Mouse (Mus musculus): ENCODE results near the gene Phykpl.
"Not testable (repeated sequence)": the region's sequence is repeated elsewhere in the genome, so short reads cannot be mapped to it uniquely, and the experiment has no call there.

The Phykpl gene

DNA sequence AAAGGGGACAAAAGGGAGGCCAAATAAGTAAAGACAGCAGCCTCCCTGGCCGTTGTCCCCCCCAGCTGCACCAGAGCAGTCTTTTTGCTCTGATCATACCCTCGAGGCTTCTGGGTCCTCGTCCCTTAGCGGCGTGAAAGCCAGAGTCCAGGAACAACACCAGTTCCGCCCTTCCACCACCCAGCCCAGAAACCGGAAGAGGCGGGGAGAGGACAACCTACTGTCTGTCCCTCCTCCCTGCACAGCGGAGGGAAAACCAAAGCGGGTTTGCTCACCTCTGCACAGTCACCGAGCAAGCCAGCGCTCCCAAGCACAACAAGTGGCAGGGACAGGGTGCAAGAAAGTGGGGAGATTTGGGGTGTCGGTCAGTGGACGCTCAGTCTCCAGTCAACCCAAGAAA, 31.0 kb downstream of the Phykpl start:
- in situ Hi-C loops (cut with MboI, MseI): loop anchor here (5.0 kb wide), 3 partner anchors 37 to 72 kb away; partner anchors contain the start of genes 0610009B22Rik (in 1 of the 2), D930048N14Rik (in 1 of the 2) and N4bp3 (in 1 of the 2)

DNA sequence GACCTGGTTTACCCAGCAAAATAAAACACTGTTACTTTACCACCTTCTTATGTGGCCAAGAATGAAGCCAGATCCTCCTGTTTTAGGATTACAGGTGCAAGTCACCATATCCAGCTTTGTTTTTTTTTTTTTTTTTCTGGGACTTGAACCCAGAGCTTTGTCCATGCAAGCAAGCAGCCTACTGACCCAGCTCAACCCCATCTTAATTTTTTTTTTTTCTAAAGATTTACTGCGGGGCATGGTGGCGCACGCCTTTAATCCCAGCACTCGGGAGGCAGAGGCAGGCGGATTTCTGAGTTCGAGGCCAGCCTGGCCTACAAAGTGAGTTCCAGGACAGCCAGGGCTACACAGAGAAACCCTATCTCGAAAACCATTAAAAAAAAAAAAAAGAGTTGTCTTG, 31.6 kb downstream of the Phykpl start:
- in situ Hi-C loops (cut with MboI, MseI): loop anchor here (5.0 kb wide), 3 partner anchors 36 to 71 kb away; partner anchors contain the start of genes 0610009B22Rik (in 1 of the 2), D930048N14Rik (in 1 of the 2) and N4bp3 (in 1 of the 2)

DNA sequence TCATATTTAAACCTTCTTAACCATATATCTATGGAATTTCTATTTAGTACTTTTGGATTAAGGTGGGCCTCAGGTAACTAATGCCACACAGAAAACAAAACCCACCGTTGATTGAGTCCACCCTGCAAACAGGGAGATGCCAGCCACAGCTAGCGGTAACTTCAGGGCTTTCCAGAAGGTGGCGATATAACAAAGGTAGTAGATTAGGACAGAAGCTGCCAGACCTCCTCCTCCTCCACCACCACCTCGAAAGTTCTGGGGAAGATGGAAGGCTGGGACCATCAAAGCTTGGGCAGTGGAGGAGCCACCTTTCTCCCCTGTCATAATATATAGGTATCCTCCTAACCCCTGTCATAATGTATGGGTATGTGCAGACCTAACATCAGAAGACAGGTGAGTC, 33.1 kb downstream of the Phykpl start:
- in situ Hi-C loops (cut with MboI, MseI): loop anchor here (5.0 kb wide), 3 partner anchors 35 to 70 kb away; partner anchors contain the start of genes 0610009B22Rik (in 1 of the 2), D930048N14Rik (in 1 of the 2) and N4bp3 (in 1 of the 2)

DNA sequence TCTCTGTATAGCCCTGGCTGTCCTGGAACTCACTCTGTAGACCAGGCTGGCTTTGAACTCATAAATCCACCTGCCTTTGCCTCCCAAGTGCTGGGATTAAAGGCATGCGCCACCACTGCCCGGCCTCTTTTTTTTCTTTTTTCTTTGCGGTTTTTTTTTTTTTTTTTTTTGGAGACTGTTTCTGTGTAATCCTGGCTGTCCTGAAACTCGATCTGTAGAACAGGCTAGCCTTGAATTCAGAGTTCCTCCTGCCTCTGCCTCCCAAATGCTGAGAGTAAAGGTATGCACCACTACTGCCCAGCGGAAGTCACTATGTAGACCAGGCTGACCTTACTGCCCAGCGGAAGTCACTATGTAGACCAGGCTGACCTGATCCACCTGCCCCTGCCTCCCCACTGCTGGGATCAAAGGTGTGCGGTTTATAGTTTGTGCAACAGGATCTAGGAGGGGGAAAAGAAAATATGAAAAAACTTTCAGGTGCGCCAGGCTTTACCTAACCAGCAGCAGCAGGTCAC, 34.4 kb downstream of the Phykpl start:
- in situ Hi-C loops (cut with MboI, MseI): loop anchor here (5.0 kb wide), 3 partner anchors 33 to 68 kb away; partner anchors contain the start of genes 0610009B22Rik (in 1 of the 2), D930048N14Rik (in 1 of the 2) and N4bp3 (in 1 of the 2)

DNA sequence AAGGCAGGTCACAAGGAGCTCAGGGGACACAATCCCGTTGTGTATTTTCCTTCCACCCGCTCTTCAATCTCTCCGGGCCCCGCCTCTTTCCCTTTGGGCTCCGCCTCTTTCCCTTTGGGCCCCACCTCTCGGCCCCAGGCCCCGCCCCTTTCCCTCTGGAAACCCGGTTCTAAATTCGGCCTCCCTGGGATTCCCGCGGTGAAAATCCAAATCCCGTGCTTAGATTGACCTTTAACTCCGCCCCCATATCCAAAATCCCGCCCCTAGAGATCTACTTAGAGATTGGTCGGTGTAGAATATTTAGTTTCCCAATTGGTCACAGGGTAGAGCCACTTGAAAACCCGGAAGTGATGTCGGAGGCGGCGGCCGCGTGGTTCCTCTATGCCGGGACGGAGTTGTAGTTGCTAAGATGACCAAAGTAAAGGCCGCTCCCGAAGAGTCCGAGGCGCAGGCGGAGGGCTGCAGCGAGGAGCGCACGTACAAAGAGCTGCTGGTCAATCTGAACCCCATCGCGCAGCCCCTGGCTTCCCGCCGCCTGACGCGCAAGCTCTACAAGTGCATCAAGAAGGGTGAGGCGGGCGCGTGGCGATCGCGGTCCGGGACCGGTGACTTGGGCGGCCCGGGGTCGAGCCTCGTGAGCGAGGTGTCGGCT, 35.0 kb downstream of the Phykpl start, which contains the start of gene Nhp2:
TSS of gene Nhp2 (plus strand) at position 327 of the 652 bp plus-strand sequence.
- in situ Hi-C loops (cut with MboI, MseI): loop anchor here (5.0 kb wide), 3 partner anchors 33 to 68 kb away; partner anchors contain the start of genes 0610009B22Rik (in 1 of the 2), D930048N14Rik (in 1 of the 2) and N4bp3 (in 1 of the 2)

DNA sequence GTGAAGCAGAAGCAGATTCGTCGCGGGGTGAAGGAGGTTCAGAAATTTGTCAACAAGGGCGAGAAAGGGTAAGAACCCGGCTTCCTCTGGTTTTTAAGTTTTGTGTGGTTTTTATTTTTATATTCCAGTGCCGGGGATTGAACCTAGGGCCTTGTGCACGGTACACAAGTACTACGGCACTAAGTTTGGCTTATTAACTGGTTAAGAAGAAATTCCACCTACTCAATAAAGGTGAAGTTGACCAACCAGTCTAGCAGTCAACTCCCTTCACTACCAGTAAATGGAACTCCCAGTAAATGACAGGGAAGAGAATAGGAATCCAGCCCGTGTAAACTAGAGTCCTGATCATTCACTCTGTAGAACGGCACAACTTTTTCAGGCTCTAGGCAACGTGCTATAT, 35.5 kb downstream of the Phykpl start:
- in situ Hi-C loops (cut with MboI, MseI): no loop called here

DNA sequence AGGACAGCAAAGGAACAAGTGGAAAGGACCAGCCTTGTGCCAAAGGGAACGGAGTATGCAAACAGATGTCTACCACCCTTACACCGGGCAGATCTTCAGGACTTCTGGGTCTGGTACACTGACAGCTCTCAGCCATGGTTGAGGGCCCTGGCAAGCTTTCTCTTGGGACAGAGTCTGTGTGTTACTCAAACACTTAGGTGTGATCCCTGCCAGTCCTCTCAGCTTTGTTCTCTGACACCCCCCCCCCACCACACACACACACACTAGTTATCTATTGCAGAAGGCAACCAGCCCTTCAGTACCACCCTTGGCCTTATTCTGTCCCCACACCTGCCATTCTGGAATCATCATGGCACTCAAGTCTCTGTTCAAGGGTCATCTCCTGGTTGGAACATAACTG, 37.2 kb downstream of the Phykpl start:
- in situ Hi-C loops (cut with MboI, MseI): no loop called here

DNA sequence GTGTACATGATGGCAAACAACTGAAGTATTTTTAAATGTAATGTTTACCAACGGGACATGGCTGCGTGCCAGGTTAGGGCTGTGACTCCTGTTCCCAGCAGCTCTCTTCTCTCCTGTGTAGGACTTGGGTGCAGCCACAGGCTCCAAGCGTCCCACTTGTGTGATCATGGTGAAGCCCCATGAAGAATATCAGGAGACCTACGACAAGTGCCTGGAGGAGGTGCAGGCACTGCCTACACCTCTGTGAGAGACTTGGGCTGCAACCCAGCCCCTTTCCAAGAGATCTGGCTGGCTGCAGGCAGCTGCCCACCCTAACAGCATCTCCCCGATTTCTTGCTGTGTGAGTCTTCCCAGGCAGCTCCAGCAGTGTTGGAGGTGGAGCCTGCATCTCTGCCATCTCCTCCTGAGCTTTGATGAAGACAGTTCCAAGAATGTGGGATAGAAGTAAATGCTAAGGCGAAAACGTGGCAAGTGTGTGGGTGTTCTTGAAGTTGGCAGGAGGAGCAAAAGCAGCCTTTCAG, 38.5 kb downstream of the Phykpl start:
- in situ Hi-C loops (cut with MboI, MseI): no loop called here

DNA sequence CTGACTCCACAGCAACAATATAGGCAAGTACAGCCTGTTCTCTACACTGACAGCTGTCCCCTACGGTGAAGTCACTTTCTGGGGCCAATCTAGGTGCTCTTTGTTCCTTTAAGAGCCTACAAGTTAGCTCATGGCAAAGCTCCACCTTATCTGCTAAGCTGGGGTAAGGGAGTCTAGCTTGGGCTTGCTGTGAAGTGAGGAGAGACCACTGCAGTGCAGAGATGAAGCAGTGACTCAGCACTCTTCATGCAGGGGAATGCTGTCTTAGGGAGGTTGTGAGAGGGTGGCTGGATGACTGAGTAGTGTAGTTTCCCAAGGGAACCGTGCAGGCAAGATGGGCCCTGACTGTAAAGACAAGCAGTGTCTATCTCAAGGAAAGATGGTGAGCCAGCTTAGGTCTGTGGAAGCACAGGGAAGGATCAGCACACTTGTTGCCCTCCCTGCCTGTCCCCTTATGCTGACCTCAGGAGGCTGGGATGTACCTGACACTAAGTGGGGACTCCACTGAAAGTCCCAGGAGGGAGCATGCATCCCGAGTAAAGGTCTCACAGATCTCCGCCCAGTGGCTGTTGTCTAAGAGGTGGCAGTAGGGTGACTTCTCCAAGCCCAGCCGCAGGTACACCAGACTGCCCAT, 40.7 kb downstream of the Phykpl start:
- in situ Hi-C loops (cut with MboI, MseI): no loop called here

DNA sequence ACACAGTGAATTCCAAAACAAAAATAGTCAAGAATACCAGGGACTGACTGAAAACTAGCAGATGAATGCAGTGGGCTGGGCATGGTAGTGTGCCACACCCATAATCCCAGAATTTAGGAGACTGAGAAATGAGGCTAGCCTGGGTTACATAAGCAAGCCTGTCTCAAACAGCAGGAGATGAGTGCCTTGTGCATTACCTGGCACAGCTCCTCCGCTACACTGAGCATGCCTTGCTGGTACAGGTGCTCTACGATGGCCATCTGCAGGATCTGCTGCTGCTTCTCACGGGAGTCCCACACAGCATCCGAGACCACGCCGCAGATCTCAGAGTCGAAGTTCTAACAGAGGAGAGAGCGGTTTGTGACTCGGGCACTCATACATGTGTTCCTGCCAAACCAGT, 42.9 kb downstream of the Phykpl start:
- in situ Hi-C loops (cut with MboI, MseI): no loop called here

DNA sequence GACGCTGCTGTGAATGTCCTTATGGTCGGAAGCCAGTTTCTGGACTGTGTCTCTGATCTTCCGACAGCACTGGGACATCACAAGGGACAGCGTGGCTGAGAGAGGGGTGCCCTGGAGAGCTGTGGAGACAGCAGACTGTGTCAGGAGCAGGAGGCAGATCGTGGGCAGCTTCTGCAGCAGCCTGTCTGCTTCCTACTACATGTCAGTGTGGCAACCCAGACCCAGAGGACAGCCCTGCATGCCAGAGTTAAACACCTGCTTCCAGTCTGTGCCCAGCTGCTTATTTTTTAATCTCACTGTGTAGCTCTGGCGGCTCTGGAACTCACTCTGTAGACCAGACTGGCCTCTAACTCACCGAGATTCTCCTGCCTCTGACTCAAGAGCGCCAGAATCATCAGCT, 43.4 kb downstream of the Phykpl start:
- in situ Hi-C loops (cut with MboI, MseI): no loop called here

DNA sequence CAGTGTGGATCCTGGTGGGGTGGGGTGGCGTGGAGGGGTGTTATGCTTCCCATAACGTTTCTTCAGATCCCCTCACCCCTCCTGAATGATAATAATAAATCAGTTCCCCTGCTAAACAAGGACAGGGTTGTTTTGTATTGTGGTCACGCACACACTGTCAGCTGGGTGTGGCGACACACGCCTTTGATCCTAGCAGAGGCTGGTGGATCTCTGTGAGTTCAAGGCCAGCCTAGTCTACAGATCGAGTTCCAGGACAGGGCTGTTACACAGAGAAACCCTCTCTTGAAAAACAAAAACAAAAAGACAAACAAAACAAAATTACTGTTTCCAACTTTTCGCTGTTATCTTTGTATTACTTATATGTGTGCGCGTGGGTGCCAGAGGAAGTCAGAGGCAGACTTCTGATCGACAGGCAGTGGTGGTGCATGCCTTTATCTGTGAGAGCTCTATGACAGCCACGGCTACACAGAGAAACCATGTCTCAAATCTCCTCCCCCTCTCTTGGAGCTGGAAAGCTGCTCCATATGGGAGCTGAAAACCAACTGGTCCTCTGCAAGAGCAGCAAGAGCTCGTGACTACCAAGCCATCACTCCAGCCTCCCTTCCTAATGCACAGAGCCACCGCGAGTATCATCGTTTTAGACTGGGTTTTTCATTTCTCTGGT, 45.2 kb downstream of the Phykpl start:
- in situ Hi-C loops (cut with MboI, MseI): no loop called here

DNA sequence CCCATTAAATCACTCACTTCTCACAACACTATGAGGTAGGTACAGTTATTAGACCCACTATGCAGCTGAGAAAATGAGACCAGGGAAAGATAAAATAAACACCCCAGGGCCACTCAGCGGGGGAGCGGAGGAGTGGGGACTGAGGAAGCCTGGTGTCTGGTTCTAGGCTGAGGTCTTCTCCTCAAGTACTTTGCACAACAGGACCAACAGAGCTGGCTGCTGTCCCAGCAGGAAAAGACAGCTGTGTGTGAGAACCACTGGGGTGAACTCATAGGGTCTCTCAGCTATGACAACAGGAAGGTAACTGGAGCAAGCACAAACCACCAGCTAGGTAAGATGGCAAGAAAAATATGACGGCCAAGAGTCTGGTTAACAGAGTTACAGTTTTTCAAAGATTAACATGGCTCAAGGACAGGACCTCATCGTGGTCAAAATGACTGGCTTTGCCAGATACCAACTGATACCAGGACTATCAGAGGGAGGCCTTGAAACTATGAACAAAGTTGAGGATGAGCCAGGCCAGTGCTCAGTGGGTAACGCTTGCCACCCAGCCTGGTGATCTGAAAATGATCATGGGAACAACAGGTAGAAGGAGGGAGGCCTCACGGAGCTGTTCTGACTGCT, 47.7 kb downstream of the Phykpl start:
- in situ Hi-C loops (cut with MboI, MseI): no loop called here

DNA sequence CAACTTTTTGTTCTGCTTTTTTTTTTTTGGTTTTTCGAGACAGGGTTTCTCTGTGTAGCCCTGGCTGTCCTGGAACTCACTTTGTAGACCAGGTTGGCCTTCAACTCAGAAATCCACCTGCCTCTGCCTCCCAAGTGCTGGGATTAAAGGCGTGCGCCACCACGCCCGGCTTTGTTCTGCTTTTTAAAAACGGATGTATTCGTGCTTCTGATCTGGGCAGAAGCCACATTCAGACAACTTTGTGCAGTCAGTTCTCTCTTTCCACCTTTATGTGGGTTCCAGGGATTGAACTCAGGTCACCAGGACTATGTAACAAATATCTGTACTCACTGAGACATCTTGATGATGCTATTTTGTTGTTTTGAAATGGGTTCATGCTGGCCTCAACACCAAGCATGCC, 48.6 kb downstream of the Phykpl start:
- in situ Hi-C loops (cut with MboI, MseI): not testable (repeated sequence)

DNA sequence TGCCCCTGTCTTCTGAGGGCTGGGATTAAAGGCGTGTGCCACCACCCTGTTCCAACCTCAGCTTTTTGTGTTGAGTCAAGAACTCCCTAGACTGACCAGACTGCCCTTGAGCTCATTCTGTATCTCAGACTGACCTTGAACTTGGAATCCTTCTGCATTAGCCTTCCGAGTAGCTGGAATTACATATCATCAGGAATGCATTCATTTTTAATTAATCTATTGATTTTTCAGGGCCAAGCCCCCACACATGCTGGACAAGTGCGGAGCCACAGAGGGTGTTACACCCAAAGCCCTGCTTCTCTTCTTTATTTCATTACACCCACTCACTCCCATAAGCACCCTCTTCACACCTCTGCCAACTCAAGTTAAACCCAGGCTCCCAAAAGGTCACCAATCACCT, 49.2 kb downstream of the Phykpl start:
- in situ Hi-C loops (cut with MboI, MseI): no loop called here

DNA sequence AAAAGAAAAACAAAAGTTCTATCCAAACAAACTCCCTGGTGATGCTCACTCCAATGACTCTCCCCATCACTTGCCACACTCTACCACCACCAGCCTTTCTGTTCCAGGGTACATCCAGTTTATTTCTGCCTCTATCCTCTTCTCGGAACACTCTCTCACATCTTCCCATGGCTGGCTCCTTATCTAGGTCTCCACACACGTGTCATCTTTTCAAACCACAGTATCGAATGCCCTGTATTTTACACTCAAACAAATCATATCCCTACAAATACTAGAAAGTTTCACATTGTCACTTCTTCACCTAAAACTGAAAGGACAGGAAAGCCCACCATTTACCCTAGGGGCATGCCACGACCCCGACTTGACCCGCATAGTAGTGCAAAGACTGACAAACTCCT, 50.6 kb downstream of the Phykpl start:
- in situ Hi-C loops (cut with MboI, MseI): no loop called here

DNA sequence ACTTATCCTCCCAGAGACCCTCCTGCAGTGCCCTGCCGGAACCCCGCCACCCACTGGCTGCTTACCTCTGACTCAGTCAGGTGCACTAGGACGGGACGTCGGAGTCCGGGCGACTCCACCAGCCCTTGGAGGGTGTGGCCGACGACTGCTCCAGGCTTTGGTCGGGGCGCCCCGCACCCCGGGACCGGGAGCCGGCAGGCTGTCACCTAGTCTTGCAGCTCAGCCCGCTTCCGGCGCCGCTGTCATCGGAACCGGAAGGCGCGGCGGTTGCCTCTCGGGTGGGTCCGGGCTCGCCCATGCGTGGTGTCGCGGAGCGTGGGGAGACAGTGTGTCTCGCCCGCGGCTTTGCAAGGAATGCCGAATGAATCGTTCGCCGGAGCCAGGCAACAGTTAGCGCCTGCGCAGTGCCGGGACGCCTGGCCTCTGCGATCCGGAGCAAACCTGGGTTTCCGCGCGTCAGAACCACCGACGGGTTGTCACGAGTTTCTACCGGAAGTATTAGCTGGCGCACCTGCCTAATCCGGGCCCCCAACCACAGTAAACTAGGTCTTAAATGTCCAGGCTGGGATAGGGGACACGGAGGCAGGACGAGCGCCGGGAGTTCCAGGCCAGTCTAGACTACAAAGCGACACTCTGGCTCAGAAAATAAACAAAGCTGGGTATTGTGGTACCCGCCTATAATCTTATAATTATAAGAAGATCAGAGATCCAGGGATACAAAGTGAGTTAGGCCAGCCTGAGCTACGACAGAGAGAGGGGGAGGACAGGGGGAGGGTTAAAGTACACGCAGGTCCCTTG, 51.2 kb downstream of the Phykpl start, which contains the start of gene Rmnd5b:
TSS of gene Rmnd5b (minus strand) at position 372 of the 798 bp plus-strand sequence.
- in situ Hi-C loops (cut with MboI, MseI): no loop called here

DNA sequence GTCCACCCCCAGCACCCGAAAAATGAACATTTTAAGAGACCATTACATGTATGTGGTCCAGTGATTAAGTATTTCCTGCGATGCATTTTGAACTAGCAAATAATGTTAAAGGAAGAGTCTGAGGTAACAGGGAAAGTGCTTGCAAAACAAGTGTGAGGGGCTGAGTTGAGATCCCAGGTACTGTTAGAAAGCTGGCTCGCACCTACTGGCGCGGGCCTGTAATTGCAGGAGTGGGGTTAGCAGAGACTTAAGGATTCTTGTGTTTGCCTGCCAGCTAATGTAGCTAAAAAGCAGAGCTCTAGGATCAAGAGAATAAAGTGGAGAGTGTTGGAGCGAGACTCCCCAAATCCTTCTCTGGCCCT, 51.7 kb downstream of the Phykpl start:
- in situ Hi-C loops (cut with MboI, MseI): no loop called here

DNA sequence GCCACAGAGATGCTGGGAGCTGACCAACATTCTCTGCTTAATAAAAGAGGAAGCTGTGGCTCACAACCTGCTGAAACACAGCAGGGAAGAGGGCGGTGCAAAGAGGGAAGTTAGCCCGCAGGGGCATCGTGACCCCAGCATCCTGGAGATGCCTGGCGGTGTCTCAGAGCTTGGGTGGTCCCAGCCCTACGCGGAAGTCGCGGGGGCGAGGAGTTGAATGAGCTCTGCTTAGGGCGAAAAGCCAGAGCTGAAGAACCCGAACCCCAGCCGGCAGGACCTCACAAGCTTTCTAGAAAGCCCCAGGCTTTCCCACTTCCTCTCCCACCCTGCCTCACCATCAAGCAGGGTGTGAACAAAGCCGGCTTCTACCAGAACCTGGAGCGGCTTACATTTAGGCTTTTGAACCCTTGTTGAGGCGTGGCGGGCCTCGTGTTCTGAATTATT, 53.4 kb downstream of the Phykpl start:
- in situ Hi-C loops (cut with MboI, MseI): no loop called here

DNA sequence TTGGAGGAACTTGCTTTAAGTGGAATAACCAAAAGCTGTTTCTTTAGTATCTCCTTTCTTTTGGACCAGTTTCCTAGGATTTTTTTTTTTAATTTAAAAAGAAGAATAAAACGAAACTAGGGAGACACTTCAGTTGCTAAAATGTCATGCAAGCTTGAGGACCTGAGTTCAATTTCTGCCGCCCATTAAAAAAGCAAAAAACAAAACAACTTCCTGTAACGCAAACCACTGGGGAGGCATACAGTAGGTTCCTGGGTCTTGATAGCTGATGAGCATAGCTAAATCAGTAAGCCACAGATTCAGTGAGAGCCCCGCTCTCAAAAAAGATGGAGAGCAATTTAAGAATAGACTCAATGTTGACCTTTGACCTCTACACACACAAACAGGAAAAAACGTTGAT, 53.9 kb downstream of the Phykpl start:
- in situ Hi-C loops (cut with MboI, MseI): no loop called here

All from T-helper 17 cell (primary cell).